Mouse (Mus musculus) embryo, embryonic 11 days (tissue): ENCODE results near the gene Grk5.

Experiments
- DNase-seq: peaks from one replicate; pipeline ENCODE4 v3.0.0-alpha.2; 2015

Gene Grk5

GRCm38 (mm10) chr19:61080251-61080749 lies 190.8 kb downstream of the Grk5 start:
- no peak for DNase-seq

DNA sequence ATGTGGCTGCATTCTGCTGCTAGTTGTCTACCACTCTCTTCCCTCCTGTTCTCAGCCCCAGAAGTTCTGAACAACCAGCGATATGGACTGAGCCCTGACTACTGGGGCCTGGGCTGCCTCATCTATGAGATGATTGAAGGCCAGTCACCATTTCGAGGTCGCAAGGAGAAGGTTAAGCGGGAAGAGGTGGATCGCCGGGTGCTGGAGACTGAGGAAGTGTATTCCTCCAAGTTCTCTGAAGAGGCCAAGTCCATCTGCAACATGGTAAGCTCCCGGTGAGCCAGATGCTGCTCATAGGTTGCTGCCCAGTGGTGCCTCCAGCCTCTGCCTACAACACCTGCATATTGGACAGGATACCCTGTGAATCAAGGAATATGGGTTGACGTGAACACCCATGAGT lies 193.5 kb downstream of the Grk5 start:
- DNase-seq: no peak

- DNase-seq: peak; percentile 77
Observed at GRCm38 (mm10) chr19:61084149-61084940, 194.8 kb downstream of the Grk5 start.

GRCm38 (mm10) chr19:61085217-61085616 lies 195.7 kb downstream of the Grk5 start:
- DNase-seq: no peak

- DNase-seq: no peak
Observed at GRCm38 (mm10) chr19:61087781-61088180, 198.2 kb downstream of the Grk5 start.

GRCm38 (mm10) chr19:61089001-61089400 lies 199.5 kb downstream of the Grk5 start:
- DNase-seq: no peak

GRCm38 (mm10) chr19:61090541-61090940 lies 201.0 kb downstream of the Grk5 start:
- no peak for DNase-seq

GRCm38 (mm10) chr19:61096776-61097175 lies 207.2 kb downstream of the Grk5 start:
- no peak for DNase-seq

- DNase-seq: peak; percentile 34
Observed at GRCm38 (mm10) chr19:61097764-61098163, 208.2 kb downstream of the Grk5 start.

DNA sequence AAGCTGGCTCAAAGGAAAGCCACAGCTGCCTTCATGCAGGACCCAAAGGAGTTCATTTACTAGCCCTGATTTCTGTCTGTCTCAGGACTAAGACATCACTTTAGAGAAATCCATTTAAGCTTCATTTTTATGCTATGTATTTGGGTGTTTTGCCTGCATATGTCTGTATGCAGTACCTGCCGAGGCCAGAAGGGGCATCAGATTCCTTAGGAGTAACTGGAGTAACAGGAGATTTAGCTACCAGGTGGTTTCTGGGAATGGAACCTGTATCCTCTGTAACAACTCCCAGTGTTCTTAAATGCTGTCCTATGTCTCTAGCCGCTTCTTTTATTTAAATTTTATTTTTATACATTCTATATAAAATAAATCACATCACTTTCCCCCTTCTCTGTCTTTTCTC lies 220.6 kb downstream of the Grk5 start:
- DNase-seq: no peak

DNA sequence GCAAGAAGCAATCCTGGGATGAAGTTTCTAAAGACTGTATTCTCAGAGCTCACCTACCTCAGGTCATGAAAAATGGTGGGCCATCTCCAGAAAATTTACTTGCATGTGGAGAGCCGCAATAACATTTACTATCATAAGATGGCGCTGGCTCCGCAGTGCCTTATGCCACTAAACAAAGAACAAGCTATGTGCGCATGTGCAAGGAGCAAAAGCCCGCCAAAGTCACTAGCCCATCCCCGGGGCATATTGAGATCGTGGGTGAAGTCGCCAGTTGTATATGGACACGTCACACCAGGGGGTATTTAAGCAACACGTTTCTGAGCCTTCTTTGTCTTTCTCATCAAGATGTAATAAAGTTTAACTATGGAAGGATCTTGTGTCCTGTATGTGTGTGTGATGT lies 241.5 kb downstream of the Grk5 start:
- DNase-seq: no peak

GRCm38 (mm10) chr19:61138655-61139054 lies 249.1 kb downstream of the Grk5 start:
- no peak for DNase-seq

DNA sequence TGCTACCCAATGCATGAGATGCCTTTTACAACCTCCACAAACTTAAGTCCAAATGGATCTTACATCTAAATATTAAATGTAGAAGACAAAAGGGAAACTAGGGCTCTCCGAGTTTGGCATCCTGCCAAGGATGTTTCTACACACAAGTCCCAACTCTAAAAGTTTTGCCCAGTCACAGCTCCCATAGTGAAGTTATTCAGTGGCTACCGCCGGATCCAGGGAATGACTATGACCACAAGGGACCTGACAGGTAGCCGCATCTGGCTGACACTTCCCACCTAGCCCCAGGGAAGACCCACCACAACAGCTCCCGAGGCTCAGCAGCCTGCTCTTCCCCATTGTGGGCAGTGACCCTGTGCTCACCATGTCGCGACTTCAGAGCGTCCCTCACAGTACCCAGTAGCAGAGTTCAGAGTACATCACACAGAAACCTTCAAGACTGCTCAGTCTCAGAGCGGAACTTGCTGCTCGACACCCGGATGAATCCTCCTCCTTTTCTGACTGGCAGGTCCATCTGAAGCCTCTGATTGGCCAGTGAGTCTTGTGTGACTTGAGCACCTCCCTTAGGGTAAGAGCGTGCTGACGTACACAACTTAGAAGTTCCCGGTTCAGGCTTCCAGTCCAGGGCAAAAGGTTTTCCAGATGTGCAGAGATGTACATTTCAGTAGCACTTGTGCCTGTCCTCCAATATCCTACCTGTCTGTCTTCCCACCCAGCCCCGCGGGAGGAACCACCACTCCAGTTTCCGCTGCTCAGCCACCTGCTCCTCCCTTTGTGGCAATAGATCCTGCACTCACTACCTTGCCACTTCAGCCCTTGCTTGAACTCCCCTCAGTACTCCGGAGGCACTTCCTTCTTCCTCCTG lies 251.0 kb downstream of the Grk5 start, which contains the start of gene Zfp950:
Gene Zfp950, minus strand, starts transcription at position 499 of the 865 bp plus-strand sequence.
- peak; percentile 91 for DNase-seq

- no peak for DNase-seq
Observed at GRCm38 (mm10) chr19:61141299-61141698, 251.8 kb downstream of the Grk5 start.
